In the genomic region with DNA sequence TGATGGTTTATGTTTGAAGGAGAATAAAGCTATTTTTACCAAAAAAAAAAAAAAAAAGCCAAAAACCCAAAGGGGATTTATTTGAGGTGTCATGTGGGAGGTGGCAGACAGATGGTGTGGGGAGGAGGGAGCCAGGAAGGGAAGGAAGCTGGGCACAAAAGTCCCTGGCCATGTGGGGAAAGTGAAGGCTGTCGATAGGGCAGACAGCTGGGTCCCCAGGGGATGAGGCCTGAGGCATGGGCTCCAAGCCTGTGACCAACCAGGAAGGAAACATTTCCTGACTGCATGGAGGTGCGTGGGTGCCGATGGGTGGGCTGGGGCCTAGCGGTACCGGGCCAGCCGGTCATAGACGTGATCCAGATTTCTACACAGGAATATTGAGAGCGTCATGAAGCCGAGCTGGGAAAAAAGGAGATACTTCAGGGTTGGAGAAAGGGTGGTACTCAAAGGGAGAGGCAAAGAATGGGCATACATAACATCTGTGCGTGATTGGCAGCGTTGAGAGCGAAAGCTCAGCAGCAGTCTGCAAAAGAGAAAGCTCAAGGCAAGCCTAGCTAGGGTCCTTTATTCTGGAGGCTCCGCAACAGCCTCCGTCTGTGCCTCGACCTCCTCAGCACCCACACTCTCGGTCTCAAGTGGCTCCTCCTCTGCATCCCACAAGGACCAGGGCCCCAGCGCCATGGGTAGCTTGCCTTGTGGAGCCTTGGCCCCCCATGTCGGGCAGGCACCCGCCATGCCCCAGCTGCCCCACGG, we compare ENCODE assay signal across 8 mouse cellular contexts. TPM values are rescaled to one million over a fixed set of nuclear protein-coding genes. Genes with fewer than 3 reads are reported as not detected.
A peak's percentile ranks its signal among the peaks of the same experiment; 100 is the strongest.
DNase-seq lines count a peak whose midpoint lies in the region; ATAC-seq and TF ChIP-seq lines count a peak whose summit lies in the region.

No protein-coding gene starts in this region.

- peak; percentile 46 for DNase-seq in neural tube, embryonic 11.5 days (ENCODE audit: low spot score)
- DNase-seq in neural tube, embryonic 10.5 days (ENCODE audit: extremely low spot score, low spot score) = no peak
- peak; percentile 51 to 73 for DNase-seq in left cerebral cortex, postnatal 10 days (ENCODE audit: extremely low spot score in 1 of 2, low spot score in 2 of 2)
- peak; percentile 79 to 82 for DNase-seq in right cerebral cortex, adult 2 months (ENCODE audit: low spot score in 2 of 2)
- DNase-seq in thymus, adult 2 months = no peak
- DNase-seq in lung, postnatal 14 days = no peak

- H3K4me3 ChIP-seq in neural tube, embryonic 11.5 days (ENCODE audit: low read depth, low read length) = no peak overlapping the region
- H3K4me3 ChIP-seq in embryonic facial prominence, embryonic 13.5 days = no peak overlapping the region
- no peak overlapping the region for H3K4me3 ChIP-seq in hindbrain, embryonic 13.5 days
- no peak overlapping the region for H3K4me3 ChIP-seq in thymus, adult 2 months (ENCODE audit: control insufficient read depth, insufficient read depth, low read length)

- peak overlapping the region; percentile 12; the same call in 1 of the 2 replicates for H3K9ac ChIP-seq in neural tube, embryonic 11.5 days (ENCODE audit: low read length)
- 0 out of 2 replicates have a peak overlapping the region, but pooled peaks have one; percentile 54 for H3K9ac ChIP-seq in embryonic facial prominence, embryonic 13.5 days
- no peak overlapping the region; the same call in 1 of the 2 replicates for H3K9ac ChIP-seq in hindbrain, embryonic 13.5 days

- H3K36me3 ChIP-seq in neural tube, embryonic 11.5 days (ENCODE audit: control insufficient read depth, insufficient read depth, low read length) = peaks cover 21% of the 10 kb centered on the region
- peaks cover 45% of the 10 kb centered on the region for H3K36me3 ChIP-seq in embryonic facial prominence, embryonic 13.5 days
- peaks cover 31% of the 10 kb centered on the region for H3K36me3 ChIP-seq in hindbrain, embryonic 13.5 days
- no peaks in the 10 kb centered on the region for H3K36me3 ChIP-seq in thymus, adult 2 months (ENCODE audit: control insufficient read depth, insufficient read depth, low read length)

- no peak for ATAC-seq in neural tube, embryonic 11.5 days (ENCODE audit: insufficient read depth, low FRiP score, low TSS enrichment)
- no peak for ATAC-seq in embryonic facial prominence, embryonic 13.5 days (ENCODE audit: insufficient number of reproducible peaks, insufficient read depth, low FRiP score, low TSS enrichment, low read depth)
- ATAC-seq in hindbrain, embryonic 13.5 days (ENCODE audit: low FRiP score) = 0 out of 2 replicates have a peak, but pooled peaks have one; percentile 43

- H3K9me3 ChIP-seq in neural tube, embryonic 11.5 days (ENCODE audit: control insufficient read depth, low read length) = no peaks in the 10 kb centered on the region
- H3K9me3 ChIP-seq in embryonic facial prominence, embryonic 13.5 days = no peaks in the 10 kb centered on the region
- H3K9me3 ChIP-seq in hindbrain, embryonic 13.5 days = no peaks in the 10 kb centered on the region

- no peak for TF ChIP-seq CTCF in thymus, adult 2 months (IDR thresholded peaks at IDR 0.05; ENCODE audit: borderline replicate concordance, control insufficient read depth, extremely low read depth, insufficient read depth, low read length, poor library complexity)

- TF ChIP-seq POLR2A in thymus, adult 2 months (IDR thresholded peaks at IDR 0.05; ENCODE audit: control insufficient read depth, extremely low read depth, insufficient read depth, low read length, poor library complexity) = no peak

- peaks cover 8% of the 10 kb centered on the region for H3K27me3 ChIP-seq in neural tube, embryonic 11.5 days (ENCODE audit: control insufficient read depth, insufficient read depth, low read length)
- H3K27me3 ChIP-seq in embryonic facial prominence, embryonic 13.5 days = peaks cover 2% of the 10 kb centered on the region; the same call in 1 of the 2 replicates
- H3K27me3 ChIP-seq in hindbrain, embryonic 13.5 days = peaks cover 41% of the 10 kb centered on the region
- no peaks in the 10 kb centered on the region for H3K27me3 ChIP-seq in thymus, adult 2 months (ENCODE audit: control insufficient read depth, insufficient read depth, low read length)

- intact Hi-C loops in left cerebral cortex, postnatal 10 days (cut with DNase I) = no loop called here

- WGBS in neural tube, embryonic 11.5 days = 30% methylated on average over 20 of the region's 20 CpGs
- 32% methylated on average over 20 of the region's 20 CpGs for WGBS in embryonic facial prominence, embryonic 13.5 days
- 24% methylated on average over 20 of the region's 20 CpGs for WGBS in hindbrain, embryonic 13.5 days
- 74% methylated on average over 20 of the region's 20 CpGs for WGBS in thymus, adult 2 months

- peak overlapping the region; percentile 14; the same call in 1 of the 2 replicates for H3K27ac ChIP-seq in neural tube, embryonic 11.5 days (ENCODE audit: low read depth, low read length)
- peak overlapping the region; percentile 56 for H3K27ac ChIP-seq in embryonic facial prominence, embryonic 13.5 days
- no peak overlapping the region for H3K27ac ChIP-seq in hindbrain, embryonic 13.5 days
- no peak overlapping the region for H3K27ac ChIP-seq in thymus, adult 2 months (ENCODE audit: control insufficient read depth, insufficient read depth, low read length)

- peak overlapping the region; percentile 25 for H3K4me2 ChIP-seq in neural tube, embryonic 11.5 days (ENCODE audit: low read depth)
- H3K4me2 ChIP-seq in embryonic facial prominence, embryonic 13.5 days = peak overlapping the region; percentile 58
- H3K4me2 ChIP-seq in hindbrain, embryonic 13.5 days = peak overlapping the region; percentile 34

- peaks cover 16% of the 10 kb centered on the region for H3K4me1 ChIP-seq in neural tube, embryonic 11.5 days (ENCODE audit: control insufficient read depth, insufficient read depth, low read length)
- H3K4me1 ChIP-seq in embryonic facial prominence, embryonic 13.5 days = peaks cover 38% of the 10 kb centered on the region
- H3K4me1 ChIP-seq in hindbrain, embryonic 13.5 days (replicated peaks) = peaks cover 31% of the 10 kb centered on the region
- peaks cover 15% of the 10 kb centered on the region for H3K4me1 ChIP-seq in thymus, adult 2 months (replicated peaks; ENCODE audit: control insufficient read depth, insufficient read depth, low read length)

RNA-seq across cellular contexts. Expression of a gene that starts 5.2 kb away (rescaled TPM):
- polyA plus RNA-seq in neural tube, embryonic 11.5 days (2014; fragmentation: Nextera tagmentation; extraction: Ambion mirVana) = 0.74 and 0.76 TPM in 2 replicates
- 1.6 and 2.8 TPM in 2 replicates for polyA plus RNA-seq in embryonic facial prominence, embryonic 13.5 days (2015; fragmentation: Nextera tagmentation; extraction: Ambion mirVana)
- polyA plus RNA-seq in hindbrain, embryonic 13.5 days (2015; fragmentation: Nextera tagmentation; extraction: Ambion mirVana) = 0.96 and 1.7 TPM in 2 replicates
- 1 to 10 TPM; 4.1 to 4.3 TPM for total RNA-seq in left cerebral cortex, postnatal 10 days (2021)
- polyA plus RNA-seq in thymus, adult 2 months (2012; rRNA removed) = 412 and 423 TPM in 2 replicates

RNA-seq across cellular contexts. Expression of a gene that starts 7.1 kb away (rescaled TPM):
- 0.11 TPM in 1 of 2 replicates, not detected in the other for polyA plus RNA-seq in neural tube, embryonic 11.5 days (2014; fragmentation: Nextera tagmentation; extraction: Ambion mirVana)
- polyA plus RNA-seq in embryonic facial prominence, embryonic 13.5 days (2015; fragmentation: Nextera tagmentation; extraction: Ambion mirVana) = 0.17 and 0.29 TPM in 2 replicates
- 0.18 and 0.38 TPM in 2 replicates for polyA plus RNA-seq in hindbrain, embryonic 13.5 days (2015; fragmentation: Nextera tagmentation; extraction: Ambion mirVana)
- total RNA-seq in left cerebral cortex, postnatal 10 days (2021) = 1 to 10 TPM; 1.4 to 1.7 TPM
- 0.30 and 0.37 TPM in 2 replicates for polyA plus RNA-seq in thymus, adult 2 months (2012; rRNA removed)

RNA-seq across cellular contexts. Expression of a gene that starts 18.2 kb away (rescaled TPM):
- 247 and 252 TPM in 2 replicates for polyA plus RNA-seq in neural tube, embryonic 11.5 days (2014; fragmentation: Nextera tagmentation; extraction: Ambion mirVana)
- 221 and 233 TPM in 2 replicates for polyA plus RNA-seq in embryonic facial prominence, embryonic 13.5 days (2015; fragmentation: Nextera tagmentation; extraction: Ambion mirVana)
- polyA plus RNA-seq in hindbrain, embryonic 13.5 days (2015; fragmentation: Nextera tagmentation; extraction: Ambion mirVana) = 78.6 and 79.2 TPM in 2 replicates
- 1 to 10 TPM; 6.6 to 6.8 TPM for total RNA-seq in left cerebral cortex, postnatal 10 days (2021)
- 5.0 and 8.5 TPM in 2 replicates for polyA plus RNA-seq in thymus, adult 2 months (2012; rRNA removed)

RNA-seq across cellular contexts. Expression of a gene that starts 21.8 kb away (rescaled TPM):
- polyA plus RNA-seq in neural tube, embryonic 11.5 days (2014; fragmentation: Nextera tagmentation; extraction: Ambion mirVana) = 3.1 and 5.2 TPM in 2 replicates
- polyA plus RNA-seq in embryonic facial prominence, embryonic 13.5 days (2015; fragmentation: Nextera tagmentation; extraction: Ambion mirVana) = 2.3 and 3.0 TPM in 2 replicates
- polyA plus RNA-seq in hindbrain, embryonic 13.5 days (2015; fragmentation: Nextera tagmentation; extraction: Ambion mirVana) = 5.6 and 5.7 TPM in 2 replicates
- total RNA-seq in left cerebral cortex, postnatal 10 days (2021) = 10 to 100 TPM; 16.3 to 18.7 TPM
- 3.0 and 3.5 TPM in 2 replicates for polyA plus RNA-seq in thymus, adult 2 months (2012; rRNA removed)

RNA-seq across cellular contexts. Expression of a gene that starts 29.1 kb away (rescaled TPM):
- polyA plus RNA-seq in neural tube, embryonic 11.5 days (2014; fragmentation: Nextera tagmentation; extraction: Ambion mirVana) = 0.27 and 0.47 TPM in 2 replicates
- polyA plus RNA-seq in embryonic facial prominence, embryonic 13.5 days (2015; fragmentation: Nextera tagmentation; extraction: Ambion mirVana) = 0.53 and 1.2 TPM in 2 replicates
- 0.49 and 0.54 TPM in 2 replicates for polyA plus RNA-seq in hindbrain, embryonic 13.5 days (2015; fragmentation: Nextera tagmentation; extraction: Ambion mirVana)
- 1 to 10 TPM; 2.0 to 2.3 TPM for total RNA-seq in left cerebral cortex, postnatal 10 days (2021)
- polyA plus RNA-seq in thymus, adult 2 months (2012; rRNA removed) = 0.32 and 0.37 TPM in 2 replicates

Comparison
In these comparisons a context has a peak if more than half of its experiments do, and no peak if none do; other contexts are left out.
1. DNase-seq: peak in neural tube, embryonic 11.5 days (single experiment), left cerebral cortex, postnatal 10 days (2 of 2) and right cerebral cortex, adult 2 months (2 of 2); none in neural tube, embryonic 10.5 days (single experiment), thymus, adult 2 months (single experiment) and lung, postnatal 14 days (single experiment).
2. H3K27ac ChIP-seq: peak in neural tube, embryonic 11.5 days (single experiment) and embryonic facial prominence, embryonic 13.5 days (single experiment); none in hindbrain, embryonic 13.5 days (single experiment) and thymus, adult 2 months (single experiment).
3. RNA of a gene that starts 5.2 kb away (polyA plus RNA-seq): 412 to 423 TPM in thymus, adult 2 months; 1.6 to 2.8 TPM in embryonic facial prominence, embryonic 13.5 days, 0.96 to 1.7 TPM in hindbrain, embryonic 13.5 days and 0.74 to 0.76 TPM in neural tube, embryonic 11.5 days; every median in the first group is over 100 times any median in the second.
4. Peak in every context shown above with its lines, with median percentiles within 50 percentile points of each other: H3K4me2 ChIP-seq.